Mouse (Mus musculus): ENCODE measurements around the gene Cmah.

DNA sequence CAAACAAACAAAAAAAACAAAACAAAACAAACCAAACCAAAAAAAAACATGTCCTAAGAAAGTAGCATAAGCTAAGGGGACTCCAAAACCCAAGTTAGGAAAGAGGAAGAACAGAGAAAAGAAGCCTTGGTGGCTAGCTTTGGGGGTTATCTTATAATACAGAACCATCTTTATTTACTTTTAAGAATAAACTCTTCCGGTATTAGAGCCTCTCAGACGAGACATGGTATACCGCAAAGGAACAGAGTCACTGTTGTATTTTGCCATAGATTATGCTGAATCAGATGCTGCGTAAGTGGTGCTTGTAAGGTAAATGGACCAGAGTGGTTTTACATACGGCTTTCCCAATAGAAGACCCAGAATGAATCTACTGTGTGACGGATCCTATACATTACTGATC, 53.5 kb downstream of the Cmah start:
- TF ChIP-seq CTCF (IDR thresholded peaks at IDR 0.05; ENCODE audit: borderline replicate concordance, extremely low read depth, insufficient read depth, insufficient read length), result no peak
- no peak for TF ChIP-seq POLR2A (IDR thresholded peaks at IDR 0.05; ENCODE audit: borderline replicate concordance, extremely low read depth, insufficient read depth, insufficient read length, poor library complexity, severe bottlenecking)
